Mouse (Mus musculus) neutrophil, adult 5-6 weeks (primary cell): Measurements from ENCODE around the gene Senp1. TPM values are rescaled to one million over a fixed set of nuclear protein-coding genes. Genes with fewer than 3 reads are reported as not detected.

Source experiments
- ATAC-seq: fragments of 151-379, 151-347 bp; 2 replicates; pipeline ENCODE4 v1.8.0; 2017; ENCODE audit warnings: mild to moderate bottlenecking, moderate TSS enrichment; ENCODE audit not compliant: insufficient number of reproducible peaks, poor library complexity, low FRiP score, severe bottlenecking; ENCODE audit errors: extremely low read depth
- total RNA-seq: library from RNA; stranded (forward); fragments of 200-1000 nt; gene quantifications from 2 replicates; pipeline ENCODE4 v1.2.3, GENCODE M21; 2017

Gene Senp1
- total RNA-seq, 1 experiment from 2014 or later, result 67.4 TPM

- no peak for ATAC-seq
Measured at GRCm38 (mm10) chr15:98017925-98018324, 75.6 kb downstream of the Senp1 start.

GRCm38 (mm10) chr15:98012810-98013209, 80.7 kb downstream of the Senp1 start:
- no peak for ATAC-seq

GRCm38 (mm10) chr15:98005181-98005580, 88.4 kb downstream of the Senp1 start:
- no peak for ATAC-seq

DNA sequence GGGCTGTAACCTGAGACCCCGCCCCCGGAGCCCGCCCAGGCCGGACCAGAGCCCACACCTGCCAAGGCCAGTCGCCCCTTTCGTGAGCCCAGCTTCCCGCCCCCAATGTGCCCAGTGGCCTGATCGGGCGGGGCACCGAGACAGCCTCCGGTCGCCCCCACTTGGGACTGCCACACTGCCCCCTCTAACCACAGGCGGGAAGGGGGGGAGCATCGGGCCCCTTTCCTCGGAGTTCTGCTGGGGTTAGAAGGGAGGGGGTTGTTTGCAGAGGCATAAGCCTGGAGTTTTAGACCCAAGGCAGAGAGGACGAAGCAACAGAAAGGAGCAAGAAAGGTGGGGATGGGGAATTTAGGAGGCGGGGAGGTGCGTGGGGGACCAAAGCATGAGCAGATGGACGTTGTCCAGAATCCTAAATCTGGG, 88.8 kb downstream of the Senp1 start:
- no peak for ATAC-seq

DNA sequence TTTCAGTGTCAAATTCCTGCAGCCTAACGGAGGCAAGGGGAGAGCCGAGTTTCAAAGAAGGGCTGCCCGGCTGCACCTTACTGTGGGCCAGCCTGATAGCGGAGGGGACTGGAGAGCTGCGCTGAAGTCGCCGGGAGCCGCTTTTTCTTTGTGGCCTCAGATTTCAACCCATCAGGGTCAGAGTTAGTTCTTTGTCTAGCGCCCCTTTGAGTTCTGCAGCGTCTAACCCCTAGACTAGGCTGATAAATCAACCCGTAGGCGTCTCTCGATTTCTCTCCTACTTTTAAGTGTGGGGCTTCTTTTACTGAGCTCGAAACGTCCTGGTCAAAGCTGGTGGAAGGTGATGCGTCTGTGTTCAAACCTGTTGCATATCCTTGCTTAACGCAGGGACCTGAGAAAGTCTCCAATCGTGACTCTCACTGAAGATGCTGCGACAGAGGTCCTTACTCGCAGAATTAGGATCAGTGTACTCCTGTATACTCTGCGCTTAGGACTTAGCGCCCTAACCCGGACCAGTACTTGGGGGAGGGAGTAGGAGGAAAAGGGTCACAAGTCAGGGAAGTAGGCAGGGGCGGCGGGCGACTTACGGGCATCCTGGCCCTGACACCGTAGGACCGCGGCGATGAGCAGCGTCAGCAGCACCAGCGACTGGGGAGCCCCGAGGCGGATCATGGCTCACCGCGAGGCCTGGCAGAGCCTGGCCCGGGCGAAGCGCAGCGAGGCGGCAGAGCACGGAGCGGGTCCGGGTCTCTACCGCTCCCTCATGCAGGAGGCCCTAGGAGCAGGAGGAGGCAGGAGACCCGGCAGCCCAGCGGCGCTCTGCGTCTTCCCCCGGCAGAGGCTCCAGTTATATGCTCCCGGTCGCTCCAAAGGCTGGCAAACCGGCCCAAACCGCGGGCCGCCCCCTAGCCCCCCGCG, 89.5 kb downstream of the Senp1 start, which contains the start of gene Col2a1:
Col2a1 (minus strand) TSS at position 874 of the 918 bp plus-strand sequence.
- no peak for ATAC-seq

DNA sequence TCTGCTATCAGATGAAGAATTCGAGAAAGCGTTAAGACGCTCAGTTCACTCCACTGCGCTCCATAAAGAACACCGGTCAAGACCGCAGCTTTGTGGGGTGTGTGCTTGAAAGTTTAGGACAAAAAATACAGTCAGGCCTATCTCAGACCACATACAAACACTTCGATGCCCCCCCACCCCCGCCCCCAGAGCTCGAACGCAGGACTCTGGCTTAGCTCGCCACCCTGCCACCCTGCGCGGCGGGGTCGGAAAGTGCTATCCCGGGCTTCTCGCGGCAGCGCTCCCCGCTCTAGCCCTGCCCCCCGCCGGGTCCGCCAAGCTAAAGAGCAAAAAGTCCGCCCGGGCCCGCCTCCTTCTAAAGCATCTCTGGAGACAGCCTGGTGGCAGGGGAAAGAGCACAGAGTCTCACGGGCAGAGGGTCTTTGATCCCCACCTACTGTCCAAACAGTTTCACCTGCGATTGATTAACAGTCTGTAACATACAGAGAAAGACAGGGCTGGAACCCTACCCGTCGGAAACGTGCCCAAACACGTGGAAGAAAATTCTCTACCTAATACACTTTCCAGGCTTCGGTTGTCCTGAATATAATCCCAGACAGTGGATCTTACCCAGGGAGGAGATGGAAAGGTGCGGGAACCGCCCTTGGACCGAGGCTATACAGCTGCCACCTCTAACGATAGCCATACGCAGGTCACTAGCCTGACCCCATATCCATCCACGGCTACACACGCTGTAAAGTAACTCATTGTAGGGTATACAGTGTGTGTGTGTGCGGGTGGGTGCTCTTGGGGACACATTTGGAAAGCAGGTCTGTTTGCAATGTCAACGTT, 90.3 kb downstream of the Senp1 start:
- no peak for ATAC-seq

- no peak for ATAC-seq
Measured at GRCm38 (mm10) chr15:98002113-98002990, 91.2 kb downstream of the Senp1 start.

GRCm38 (mm10) chr15:98001321-98002112, 92.0 kb downstream of the Senp1 start:
- no peak for ATAC-seq

DNA sequence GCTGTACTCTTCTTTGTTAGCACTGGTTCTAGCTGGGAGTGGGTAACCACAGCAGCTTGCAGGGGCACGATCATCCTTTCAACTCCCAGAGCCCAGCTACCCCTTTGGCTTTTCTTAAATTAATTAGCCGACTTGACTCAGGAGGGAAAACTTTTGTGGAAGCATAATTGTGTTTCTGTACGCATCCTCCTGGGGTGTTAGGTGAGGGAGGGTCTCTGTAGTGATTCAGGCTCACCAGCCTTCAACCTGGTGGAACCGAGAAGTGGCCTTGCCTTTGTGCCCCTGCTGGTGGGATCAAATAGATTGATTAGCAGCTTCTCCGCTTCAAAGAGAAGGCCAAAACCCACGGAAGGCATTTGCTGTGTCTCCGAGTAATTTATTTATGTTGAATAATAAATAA, 93.6 kb downstream of the Senp1 start:
- no peak for ATAC-seq

GRCm38 (mm10) chr15:97999546-97999945, 94.0 kb downstream of the Senp1 start:
- no peak for ATAC-seq

GRCm38 (mm10) chr15:97996716-97997256, 96.8 kb downstream of the Senp1 start:
- no peak for ATAC-seq

DNA sequence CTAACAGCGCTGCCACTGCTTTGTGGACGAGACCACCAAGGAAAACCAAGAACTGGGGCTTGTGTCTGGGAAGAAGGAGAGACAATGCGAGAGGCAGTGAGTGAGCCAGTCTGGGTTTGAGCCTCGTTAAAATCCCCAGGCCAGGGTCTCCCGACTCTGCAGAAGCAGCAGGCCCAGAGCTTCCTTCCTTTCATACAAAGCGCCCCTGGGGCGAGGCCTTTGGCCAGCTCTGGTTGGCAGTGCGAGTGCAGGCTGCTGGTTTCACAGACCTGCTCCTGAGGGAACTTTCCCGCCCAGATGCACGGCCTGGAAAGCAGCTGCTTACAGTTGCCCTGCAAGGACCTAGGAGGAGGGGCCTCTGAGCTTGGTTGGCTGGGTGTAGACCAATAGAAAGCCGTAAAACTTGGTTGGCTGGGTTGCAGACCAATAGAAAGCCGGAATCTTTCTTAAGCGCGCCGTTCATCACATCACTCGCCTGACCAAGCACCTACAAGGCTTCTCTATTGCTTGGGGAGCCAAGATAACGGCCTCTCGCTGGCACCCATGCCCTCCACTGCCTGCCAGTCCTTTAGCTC, 100.7 kb downstream of the Senp1 start:
- peak; percentile 55 for ATAC-seq

DNA sequence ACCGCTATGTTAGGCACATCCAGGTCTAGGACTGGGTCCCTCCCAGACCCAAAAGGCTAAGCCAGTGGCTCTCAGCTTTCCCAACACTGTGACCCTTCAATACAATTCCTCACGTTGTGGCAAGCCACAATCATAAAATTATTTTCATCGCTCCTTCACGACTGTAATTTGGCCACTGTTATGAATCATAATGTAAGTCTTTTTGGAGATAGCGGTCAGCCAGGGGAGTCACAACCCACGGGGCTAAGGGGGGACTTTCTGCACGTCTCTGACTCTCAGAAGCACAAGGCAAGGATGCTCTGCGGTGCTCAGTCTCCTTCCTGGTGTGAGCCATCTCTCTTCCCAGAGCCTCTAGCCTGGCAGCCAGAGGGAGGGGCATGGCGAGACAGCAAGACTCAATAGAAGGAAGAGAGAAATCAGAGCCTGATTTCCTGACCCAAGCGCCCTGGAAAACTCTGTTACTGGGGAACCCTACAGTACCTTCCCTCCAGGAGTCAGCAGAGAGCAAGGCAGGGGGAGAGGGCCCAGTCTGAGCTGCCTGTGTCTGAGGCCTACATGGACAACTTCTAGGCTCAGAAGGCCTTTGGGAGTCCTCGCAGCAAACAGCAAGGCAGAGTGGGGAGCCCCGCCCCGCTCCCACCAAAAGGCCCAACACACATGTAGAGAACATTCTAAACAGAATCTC, 101.4 kb downstream of the Senp1 start:
- ATAC-seq, result no peak

DNA sequence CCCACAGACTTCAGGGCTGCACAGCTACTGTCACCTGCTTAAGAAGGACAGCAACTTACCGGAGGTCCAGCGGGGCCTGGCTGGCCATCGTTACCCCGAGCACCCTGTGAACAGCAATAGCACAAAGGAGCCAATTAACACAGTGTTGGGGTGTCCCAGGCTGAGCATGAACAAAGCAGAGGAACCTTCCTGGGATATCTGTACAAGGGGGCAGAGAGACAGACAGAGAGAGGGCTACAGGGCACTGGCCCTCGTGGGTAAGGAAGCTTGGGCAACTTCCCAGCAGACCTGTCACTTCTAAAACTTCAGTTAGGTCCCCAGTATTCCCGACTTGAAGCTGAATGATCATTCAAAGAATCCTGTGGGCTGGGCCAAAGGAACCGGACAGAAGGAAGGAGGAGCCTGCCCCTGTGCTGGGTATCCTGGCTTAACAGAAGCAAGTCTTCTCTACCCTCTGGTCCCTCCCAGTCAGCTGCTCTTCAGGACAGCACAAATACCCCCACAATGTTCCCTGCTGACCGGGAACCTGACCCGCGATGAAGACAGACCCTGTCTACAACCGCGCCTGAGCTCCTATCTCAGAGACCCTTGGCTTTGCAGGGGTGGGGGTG, 102.2 kb downstream of the Senp1 start:
- no peak for ATAC-seq

DNA sequence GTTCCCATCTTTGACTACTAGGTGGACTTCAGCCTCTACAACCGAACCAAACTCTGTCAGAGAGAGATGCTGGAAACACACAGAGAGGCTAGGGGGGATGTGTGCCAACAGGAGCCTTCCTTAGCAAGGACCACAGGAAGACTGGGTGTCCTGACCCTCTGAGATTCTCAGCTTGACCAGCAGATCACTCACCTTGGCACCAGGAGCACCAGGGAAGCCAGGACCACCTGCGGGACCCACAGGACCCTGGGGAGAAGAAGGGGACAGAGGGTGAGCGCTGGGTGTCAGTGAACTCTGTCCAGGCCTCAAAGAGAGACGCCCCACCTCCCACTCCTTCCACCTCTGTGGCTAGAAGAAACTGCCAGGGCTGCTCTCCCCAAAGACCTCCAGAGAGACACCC, 102.8 kb downstream of the Senp1 start:
- no peak for ATAC-seq

DNA sequence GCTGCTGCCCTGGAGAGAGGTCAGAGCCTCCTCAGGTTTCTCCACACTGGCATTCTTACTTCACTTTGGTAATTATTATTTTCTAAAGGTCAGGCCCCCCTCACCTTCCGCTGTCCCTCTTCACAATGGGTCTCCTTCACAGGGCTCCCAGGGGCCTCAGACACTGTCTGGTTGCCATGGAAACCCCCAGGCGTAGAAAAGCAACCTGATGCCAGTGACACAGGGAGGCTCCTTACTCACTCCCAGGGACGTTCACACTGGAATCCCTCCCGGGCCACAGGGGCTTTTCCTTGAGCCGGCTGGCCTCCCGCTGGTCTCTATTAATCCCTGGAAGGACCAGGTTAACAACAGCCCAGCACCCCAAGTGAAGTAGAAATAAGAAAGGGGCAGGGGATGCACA, 103.4 kb downstream of the Senp1 start:
- ATAC-seq, result no peak

DNA sequence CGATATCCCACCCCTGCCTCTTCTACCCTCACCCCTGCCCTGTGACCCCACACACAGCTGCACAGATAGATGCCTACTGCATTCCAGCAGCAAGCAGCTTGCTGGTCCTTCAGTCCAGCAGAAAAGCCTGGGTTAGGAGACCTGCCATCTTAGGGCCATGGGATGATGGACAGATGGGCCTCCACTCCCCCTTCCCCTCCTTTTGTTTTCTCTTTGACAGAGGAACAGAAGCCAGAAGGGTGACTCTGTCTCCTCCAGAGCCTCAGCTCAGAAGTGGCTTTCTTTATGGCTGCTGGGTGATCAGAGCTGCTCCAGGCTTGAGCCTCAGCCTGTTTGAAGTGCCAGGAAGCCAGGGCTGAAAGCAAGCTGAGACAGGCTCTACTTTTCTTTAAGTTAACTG, 104.0 kb downstream of the Senp1 start:
- no peak for ATAC-seq
